Mouse (Mus musculus) MEL (cell line): Measurements from ENCODE around the gene Ing1.

Source experiments
- BHLHE40 ChIP-seq: IDR thresholded peaks from 2 replicates; pipeline ENCODE4 v1.6.1; 2012; ENCODE audit warnings: low read depth, mild to moderate bottlenecking, inconsistent platforms, low read length, improper control_type of control experiment, borderline replicate concordance
- CHD2 ChIP-seq: IDR thresholded peaks from 2 replicates; pipeline ENCODE4 v1.6.1; 2011; ENCODE audit warnings: low read length, improper control_type of control experiment
- CTCF ChIP-seq, 3 experiments: IDR thresholded peaks in 2 of 3; conservative IDR thresholded peaks in 1 of 3; 2 replicates each; pipeline ENCODE4 v1.5.1; 2011 to 2012; ENCODE audit warnings: low read length in 3 of 3, low read depth in 2 of 3, mild to moderate bottlenecking in 2 of 3, improper control_type of control experiment in 1 of 3, inconsistent platforms in 1 of 3, mixed read lengths in 1 of 3, moderate library complexity in 1 of 3; ENCODE audit not compliant: control insufficient read depth in 1 of 3, insufficient read depth in 1 of 3, poor library complexity in 1 of 3, severe bottlenecking in 1 of 3
- E2F4 ChIP-seq: IDR thresholded peaks from 2 replicates; pipeline ENCODE4 v1.6.1; 2011; ENCODE audit warnings: low read depth, low read length, improper control_type of control experiment, borderline replicate concordance
- MAX ChIP-seq: IDR thresholded peaks from 2 replicates; pipeline ENCODE4 v1.6.1; 2011; ENCODE audit warnings: low read length, improper control_type of control experiment
- POLR2A ChIP-seq, 2 experiments: IDR thresholded peaks; 2 replicates each; pipeline ENCODE4 v1.6.1; 2011 to 2012; ENCODE audit warnings: low read length in 2 of 2, mild to moderate bottlenecking in 2 of 2, control low read depth in 1 of 2, improper control_type of control experiment in 1 of 2, low read depth in 1 of 2, moderate library complexity in 1 of 2; ENCODE audit not compliant: control insufficient read depth in 1 of 2, insufficient read depth in 1 of 2, poor library complexity in 1 of 2
- RAD21 ChIP-seq: IDR thresholded peaks from 2 replicates; pipeline ENCODE4 v1.6.1; 2011; ENCODE audit warnings: mild to moderate bottlenecking, low read depth, low read length, improper control_type of control experiment
- RCOR1 ChIP-seq: IDR thresholded peaks from 2 replicates; pipeline ENCODE4 v1.6.1; 2012; ENCODE audit warnings: low read depth, mild to moderate bottlenecking, inconsistent platforms, low read length, improper control_type of control experiment
- SIN3A ChIP-seq: IDR thresholded peaks from 2 replicates; pipeline ENCODE4 v1.6.1; 2012; ENCODE audit warnings: low read length, improper control_type of control experiment, inconsistent platforms
- SMC3 ChIP-seq: IDR thresholded peaks from 2 replicates; pipeline ENCODE4 v1.6.1; 2011; ENCODE audit warnings: low read depth, low read length, improper control_type of control experiment
- TBP ChIP-seq: IDR thresholded peaks from 2 replicates; pipeline ENCODE4 v1.8.0; 2011; ENCODE audit warnings: low read depth, low read length, improper control_type of control experiment
- TCF12 ChIP-seq: IDR thresholded peaks from 2 replicates; pipeline ENCODE4 v1.6.1; 2014; ENCODE audit warnings: low read depth, mild to moderate bottlenecking, inconsistent platforms, low read length, improper control_type of control experiment, moderate library complexity
- USF1 ChIP-seq: IDR thresholded peaks from 2 replicates; pipeline ENCODE4 v1.6.1; 2014; ENCODE audit warnings: low read depth, mild to moderate bottlenecking, inconsistent platforms, low read length, improper control_type of control experiment, moderate library complexity
- USF2 ChIP-seq, 2 experiments: IDR thresholded peaks; 2 replicates each; pipeline ENCODE4 v1.6.1; 2011 to 2012; ENCODE audit warnings: improper control_type of control experiment in 2 of 2, low read length in 2 of 2, borderline replicate concordance in 1 of 2, inconsistent platforms in 1 of 2, low read depth in 1 of 2, mild to moderate bottlenecking in 1 of 2; ENCODE audit not compliant: insufficient read depth in 1 of 2

- TF ChIP-seq USF1 (no peak), TBP (no peak), POLR2A (IDR thresholded peaks at IDR 0.05; ENCODE audit: control insufficient read depth in 1 of 2, insufficient read depth in 1 of 2, low read depth in 1 of 2, low read length in 2 of 2, poor library complexity in 1 of 2) (no peak), CTCF (IDR thresholded peaks at IDR 0.05 in 2 of 3, conservative IDR thresholded peaks at IDR 0.05 in 1 of 3; ENCODE audit: control insufficient read depth in 1 of 3, insufficient read depth in 1 of 3, low read depth in 2 of 3, low read length in 3 of 3, poor library complexity in 1 of 3, severe bottlenecking in 1 of 3) (no peak), TCF12 (no peak), MAX (no peak), USF2 (IDR thresholded peaks at IDR 0.05; ENCODE audit: borderline replicate concordance in 1 of 2, insufficient read depth in 1 of 2, low read depth in 1 of 2, low read length in 2 of 2) (no peak), CHD2 (no peak), RCOR1 (no peak), BHLHE40 (no peak), SIN3A (no peak), SMC3 (no peak), RAD21 (no peak), E2F4 (no peak)
Observed at GRCm38 (mm10) chr8:11608848-11609247, 53.5 kb downstream of the Ing1 start.
